In genomic region chr5:146994973-146995372, GRCm38 (mm10) we compare ENCODE assay signal across 14 mouse cellular contexts.
"Had no signal": no experiment of that assay in that cellular context is flagged by ENCODE, and none has a peak within 500 bp of the region (broad histone marks: within the 10 kb centered on the region; RNA-seq: fewer than 3 reads in every experiment).

No protein-coding gene starts in this region.

- H3K36me3 ChIP-seq: liver, embryonic 13.5 days; midbrain, embryonic 12.5 days; midbrain, embryonic 15.5 days; neural tube, embryonic 12.5 days had no signal

- ATAC-seq: intestine, embryonic 16.5 days; midbrain, embryonic 15.5 days had no signal

- H3K4me1 ChIP-seq: liver, embryonic 13.5 days; midbrain, embryonic 12.5 days; midbrain, embryonic 15.5 days; neural tube, embryonic 12.5 days had no signal

- H3K27me3 ChIP-seq: liver, embryonic 13.5 days; midbrain, embryonic 12.5 days; midbrain, embryonic 15.5 days; neural tube, embryonic 12.5 days had no signal

- H3K9me3 ChIP-seq: liver, embryonic 13.5 days; midbrain, embryonic 12.5 days; midbrain, embryonic 15.5 days; neural tube, embryonic 12.5 days had no signal

- H3K9ac ChIP-seq: liver, embryonic 13.5 days; midbrain, embryonic 12.5 days; midbrain, embryonic 15.5 days; neural tube, embryonic 12.5 days had no signal

- DNase-seq: kidney, adult 18-20 months; kidney, postnatal 25 days; layer of hippocampus, adult 9-11 months; liver, embryonic 13.5 days; lung, adult 2 months; lung, postnatal 4 days; thymus, adult 18-20 months; thymus, postnatal 36 days had no signal

- H3K27ac ChIP-seq: kidney, postnatal 0 days; layer of hippocampus, adult 2 months; liver, embryonic 13.5 days; midbrain, embryonic 12.5 days; midbrain, embryonic 15.5 days; neural tube, embryonic 12.5 days had no signal

- H3K4me3 ChIP-seq: liver, embryonic 13.5 days; midbrain, embryonic 12.5 days; midbrain, embryonic 15.5 days; neural tube, embryonic 12.5 days had no signal

- H3K4me2 ChIP-seq: liver, embryonic 13.5 days; midbrain, embryonic 12.5 days; midbrain, embryonic 15.5 days; neural tube, embryonic 12.5 days had no signal
